7 mouse cellular contexts compared by ENCODE assay signal in the genomic region with DNA sequence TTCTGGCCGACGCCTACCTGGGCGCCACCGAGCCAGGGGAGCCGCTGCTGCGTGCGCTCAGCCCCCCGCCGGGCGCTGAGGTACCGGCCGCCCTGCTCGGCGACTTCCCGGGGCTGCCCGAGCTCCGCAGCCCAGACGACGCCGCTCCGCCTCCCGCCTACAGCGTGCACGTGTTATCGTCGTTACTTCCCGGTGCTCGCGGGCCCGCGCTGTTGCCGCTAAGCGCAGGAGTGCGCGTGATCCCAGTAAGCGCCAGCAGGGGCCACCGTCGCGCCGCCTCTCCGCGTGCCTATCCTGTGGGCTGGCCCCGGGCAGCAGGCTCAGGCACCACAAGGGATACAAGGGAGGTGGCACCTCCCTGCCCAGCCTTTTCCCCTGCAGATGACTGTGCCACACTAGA. TPM values are rescaled to one million over a fixed set of nuclear protein-coding genes. Genes with fewer than 3 reads are reported as not detected.
DNase-seq lines count a peak whose midpoint lies in the region; ATAC-seq and TF ChIP-seq lines count a peak whose summit lies in the region.

No protein-coding gene starts in this region.

- H3K36me3 ChIP-seq in embryonic facial prominence, embryonic 14.5 days (ENCODE audit: control insufficient read depth, insufficient read depth, low read length), result peaks cover 8% of the 10 kb centered on the region; the same call in 1 of the 2 replicates
- H3K36me3 ChIP-seq in limb, embryonic 14.5 days (ENCODE audit: control insufficient read depth, insufficient read depth, low read length), result peaks cover 5% of the 10 kb centered on the region; the same call in 1 of the 2 replicates
- peaks cover 4% of the 10 kb centered on the region; the same call in 1 of the 2 replicates for H3K36me3 ChIP-seq in midbrain, postnatal 0 days (ENCODE audit: insufficient read depth, low read length)

- peak; percentile 96 for ATAC-seq in embryonic facial prominence, embryonic 14.5 days (ENCODE audit: low read depth)
- peak; percentile 90 for ATAC-seq in limb, embryonic 14.5 days (ENCODE audit: low FRiP score, low read depth)
- peak; percentile 92 for ATAC-seq in midbrain, postnatal 0 days (ENCODE audit: low FRiP score)

- peak overlapping the region; percentile 68 for H3K9ac ChIP-seq in embryonic facial prominence, embryonic 14.5 days (ENCODE audit: low read depth, low read length)
- H3K9ac ChIP-seq in limb, embryonic 14.5 days (ENCODE audit: low read depth, low read length, severe bottlenecking), result peak overlapping the region; percentile 59
- peak overlapping the region; percentile 70 for H3K9ac ChIP-seq in midbrain, postnatal 0 days (replicated peaks; ENCODE audit: low read length, poor library complexity, severe bottlenecking)

- peaks cover 8% of the 10 kb centered on the region; the same call in 1 of the 2 replicates for H3K9me3 ChIP-seq in embryonic facial prominence, embryonic 14.5 days (ENCODE audit: control insufficient read depth, low read length)
- H3K9me3 ChIP-seq in limb, embryonic 14.5 days (ENCODE audit: control insufficient read depth, low read length), result 0 out of 2 replicates have a peak, but pooled peaks cover 3% of the 10 kb centered on the region
- H3K9me3 ChIP-seq in midbrain, postnatal 0 days (ENCODE audit: low read length), result no peaks in the 10 kb centered on the region

- no peak for TF ChIP-seq POLR2A in limb, embryonic 14.5 days (IDR thresholded peaks at IDR 0.05; ENCODE audit: borderline replicate concordance, extremely low read depth, insufficient read depth, insufficient read length)

- TF ChIP-seq CTCF in midbrain, postnatal 0 days (IDR thresholded peaks at IDR 0.05), result peak; percentile 77

- no peak overlapping the region for H3K27ac ChIP-seq in embryonic facial prominence, embryonic 14.5 days (replicated peaks; ENCODE audit: low read depth, low read length)
- no peak overlapping the region for H3K27ac ChIP-seq in limb, embryonic 14.5 days (replicated peaks; ENCODE audit: low read depth, low read length)
- peak overlapping the region; percentile 48 for H3K27ac ChIP-seq in midbrain, postnatal 0 days (ENCODE audit: low read depth, low read length)

- no peaks in the 10 kb centered on the region for H3K4me1 ChIP-seq in embryonic facial prominence, embryonic 14.5 days (ENCODE audit: control insufficient read depth, insufficient read depth, low read length)
- H3K4me1 ChIP-seq in limb, embryonic 14.5 days (ENCODE audit: control insufficient read depth, insufficient read depth, low read length), result no peaks in the 10 kb centered on the region
- no peaks in the 10 kb centered on the region for H3K4me1 ChIP-seq in midbrain, postnatal 0 days (ENCODE audit: insufficient read depth, low read length)

- DNase-seq in adrenal gland, postnatal 4 days (ENCODE audit: low spot score in 2 of 2), result peak; percentile 78 to 88
- peak; percentile 89 for DNase-seq in embryonic facial prominence, embryonic 14.5 days (ENCODE audit: low spot score)
- peak; percentile 85 for DNase-seq in heart, adult 8-10 months (ENCODE audit: low spot score)
- peak; percentile 89 for DNase-seq in kidney, adult 9 months
- DNase-seq in limb, embryonic 14.5 days (ENCODE audit: low spot score), result peak; percentile 72
- DNase-seq in midbrain, postnatal 0 days (ENCODE audit: low spot score), result peak; percentile 87
- DNase-seq in spleen, postnatal 14 days (ENCODE audit: low spot score in 2 of 2), result peak; percentile 82 to 88

- peak overlapping the region; percentile 94 for H3K4me2 ChIP-seq in embryonic facial prominence, embryonic 14.5 days (ENCODE audit: low read depth, low read length)
- peak overlapping the region; percentile 96 for H3K4me2 ChIP-seq in limb, embryonic 14.5 days (replicated peaks; ENCODE audit: low read depth, low read length, severe bottlenecking)
- peak overlapping the region; percentile 77 for H3K4me2 ChIP-seq in midbrain, postnatal 0 days (ENCODE audit: low read depth, low read length, poor library complexity, severe bottlenecking)

- WGBS in embryonic facial prominence, embryonic 14.5 days, result 2% methylated on average over 22 of the region's 43 CpGs
- under 1% methylated on average over 29 of the region's 43 CpGs for WGBS in limb, embryonic 14.5 days
- under 1% methylated on average over 40 of the region's 43 CpGs for WGBS in midbrain, postnatal 0 days

- H3K27me3 ChIP-seq in embryonic facial prominence, embryonic 14.5 days (replicated peaks; ENCODE audit: control insufficient read depth, insufficient read depth, low read length), result no peaks in the 10 kb centered on the region
- H3K27me3 ChIP-seq in limb, embryonic 14.5 days (ENCODE audit: control insufficient read depth, insufficient read depth, low read length), result no peaks in the 10 kb centered on the region
- H3K27me3 ChIP-seq in midbrain, postnatal 0 days (ENCODE audit: insufficient read depth, low read length), result no peaks in the 10 kb centered on the region

- H3K4me3 ChIP-seq in embryonic facial prominence, embryonic 14.5 days (ENCODE audit: low read depth, low read length), result peak overlapping the region; percentile 49
- H3K4me3 ChIP-seq in limb, embryonic 14.5 days (replicated peaks; ENCODE audit: low read length), result peak overlapping the region; percentile 49
- peak overlapping the region; percentile 49 for H3K4me3 ChIP-seq in midbrain, postnatal 0 days (ENCODE audit: low read depth, low read length)

RNA-seq across cellular contexts. Expression of gene Tesmin, which starts 0.4 kb away (rescaled TPM):
- 1 to 10 TPM; 1.7 to 2.4 TPM for total RNA-seq in adrenal gland, postnatal 4 days (2021)
- 0.29 and 0.35 TPM in 2 replicates for polyA plus RNA-seq in embryonic facial prominence, embryonic 14.5 days (2014; fragmentation: Nextera tagmentation; extraction: Ambion mirVana)
- total RNA-seq in heart, adult 8-10 months (2022), result 1 to 10 TPM; 2.4 to 5.1 (median 3.1) TPM
- 0.29 and 0.38 TPM in 2 replicates for polyA plus RNA-seq in limb, embryonic 14.5 days (2012; rRNA removed)
- 0.34 and 0.48 TPM in 2 replicates for polyA plus RNA-seq in limb, embryonic 14.5 days (2014; fragmentation: Nextera tagmentation; extraction: Ambion mirVana)
- total RNA-seq in midbrain, postnatal 0 days (2014; rRNA removed), result 0.27 and 1.2 TPM in 2 replicates
- 0.93 and 1.3 TPM in 2 replicates for polyA plus RNA-seq in midbrain, postnatal 0 days (2015; fragmentation: Nextera tagmentation; extraction: Ambion mirVana)

RNA-seq across cellular contexts. Expression of gene Gal, which starts 25.3 kb away (rescaled TPM):
- 10 to 100 TPM in 1 of 2 experiments, 1 to 10 TPM in 1; 9.1 to 12.4 TPM for total RNA-seq in adrenal gland, postnatal 4 days (2021)
- 9.9 and 15.2 TPM in 2 replicates for polyA plus RNA-seq in embryonic facial prominence, embryonic 14.5 days (2014; fragmentation: Nextera tagmentation; extraction: Ambion mirVana)
- total RNA-seq in heart, adult 8-10 months (2022), result not detected
- polyA plus RNA-seq in limb, embryonic 14.5 days (2012; rRNA removed), result 0.88 and 1.2 TPM in 2 replicates
- polyA plus RNA-seq in limb, embryonic 14.5 days (2014; fragmentation: Nextera tagmentation; extraction: Ambion mirVana), result 1.1 and 1.2 TPM in 2 replicates
- total RNA-seq in midbrain, postnatal 0 days (2014; rRNA removed), result 1.9 and 5.3 TPM in 2 replicates
- 29.5 and 30.0 TPM in 2 replicates for polyA plus RNA-seq in midbrain, postnatal 0 days (2015; fragmentation: Nextera tagmentation; extraction: Ambion mirVana)
